Mouse (Mus musculus): ENCODE measurements around the gene Rnft2. TPM values are rescaled to one million over a fixed set of nuclear protein-coding genes. Genes with fewer than 3 reads are reported as not detected.

The Rnft2 gene
- 31.4 and 41.2 TPM in 2 replicates for polyA plus RNA-seq (2012; rRNA removed)
- polyA plus RNA-seq (2014; fragmentation: Nextera tagmentation; extraction: Ambion mirVana), result 3.1 and 3.7 TPM in 2 replicates

GRCm38 (mm10) chr5:118244606-118245443, at the start of gene Rnft2, which contains the start of gene 2410131K14Rik:
Rnft2 (minus strand) TSS chr5:118245116.
2410131K14Rik (plus strand) TSS chr5:118245227.
- 3% methylated on average over 67 of the region's 68 CpGs for WGBS
- Histone ChIP-seq H3K27me3 (ENCODE audit: control insufficient read depth, insufficient read depth, low read length) (no peaks in the 10 kb centered on the region), H3K36me3 (ENCODE audit: control insufficient read depth, insufficient read depth, low read length) (peaks cover 20% of the 10 kb centered on the region), H3K27ac (replicated peaks; ENCODE audit: low read depth, low read length) (peak within 1 kb of the TSS; percentile 67; the same call in 1 of the 2 replicates), H3K4me1 (ENCODE audit: control insufficient read depth, insufficient read depth, low read length) (peaks cover 16% of the 10 kb centered on the region), H3K9me3 (ENCODE audit: control insufficient read depth, low read length) (no peaks in the 10 kb centered on the region), H3K4me3 (replicated peaks; ENCODE audit: low read length) (peak within 1 kb of the TSS; percentile 65), H3K9ac (ENCODE audit: low read depth, low read length, severe bottlenecking) (peak within 1 kb of the TSS; percentile 70), H3K4me2 (replicated peaks; ENCODE audit: low read depth, low read length, severe bottlenecking) (peak within 1 kb of the TSS; percentile 86)
- DNase-seq (ENCODE audit: low spot score), result peak; percentile 99
- ATAC-seq (ENCODE audit: low FRiP score, low read depth), result peak; percentile 100
- TF ChIP-seq POLR2A (IDR thresholded peaks at IDR 0.05; ENCODE audit: borderline replicate concordance, extremely low read depth, insufficient read depth, insufficient read length), result peak; percentile 77; the same call in 1 of the 2 replicates

- peak overlapping the region; percentile 18; the same call in 1 of the 2 replicates for H3K4me3 ChIP-seq (replicated peaks; ENCODE audit: low read length)
- 10% methylated on average over 23 of the region's 23 CpGs for WGBS
- H3K9me3 ChIP-seq (ENCODE audit: control insufficient read depth, low read length), result no peaks in the 10 kb centered on the region
- peak; percentile 92 for ATAC-seq (ENCODE audit: low FRiP score, low read depth)
- peak; percentile 97 for DNase-seq (ENCODE audit: low spot score)
- peak overlapping the region; percentile 41 for H3K4me2 ChIP-seq (replicated peaks; ENCODE audit: low read depth, low read length, severe bottlenecking)
- H3K27ac ChIP-seq (replicated peaks; ENCODE audit: low read depth, low read length), result peak overlapping the region; percentile 95
- H3K4me1 ChIP-seq (ENCODE audit: control insufficient read depth, insufficient read depth, low read length), result peaks cover 52% of the 10 kb centered on the region
- H3K27me3 ChIP-seq (ENCODE audit: control insufficient read depth, insufficient read depth, low read length), result no peaks in the 10 kb centered on the region
- no peak overlapping the region for H3K9ac ChIP-seq (ENCODE audit: low read depth, low read length, severe bottlenecking)
- no peaks in the 10 kb centered on the region for H3K36me3 ChIP-seq (ENCODE audit: control insufficient read depth, insufficient read depth, low read length)
- no peak for TF ChIP-seq POLR2A (IDR thresholded peaks at IDR 0.05; ENCODE audit: borderline replicate concordance, extremely low read depth, insufficient read depth, insufficient read length)
These were observed 49.4 kb upstream of the Rnft2 start for GRCm38 (mm10) chr5:118294086-118294864.

- no peaks in the 10 kb centered on the region for H3K36me3 ChIP-seq (ENCODE audit: control insufficient read depth, insufficient read depth, low read length)
- H3K9me3 ChIP-seq (ENCODE audit: control insufficient read depth, low read length), result no peaks in the 10 kb centered on the region
- no peak for DNase-seq (ENCODE audit: low spot score)
- ATAC-seq (ENCODE audit: low FRiP score, low read depth), result no peak
- H3K4me3 ChIP-seq (replicated peaks; ENCODE audit: low read length), result no peak overlapping the region
- peak overlapping the region; percentile 58; the same call in 1 of the 2 replicates for H3K27ac ChIP-seq (replicated peaks; ENCODE audit: low read depth, low read length)
- peaks cover 42% of the 10 kb centered on the region for H3K4me1 ChIP-seq (ENCODE audit: control insufficient read depth, insufficient read depth, low read length)
- 23% methylated on average over 4 of the region's 4 CpGs for WGBS
- H3K9ac ChIP-seq (ENCODE audit: low read depth, low read length, severe bottlenecking), result no peak overlapping the region
- H3K27me3 ChIP-seq (ENCODE audit: control insufficient read depth, insufficient read depth, low read length), result no peaks in the 10 kb centered on the region
- TF ChIP-seq POLR2A (IDR thresholded peaks at IDR 0.05; ENCODE audit: borderline replicate concordance, extremely low read depth, insufficient read depth, insufficient read length), result no peak
- H3K4me2 ChIP-seq (replicated peaks; ENCODE audit: low read depth, low read length, severe bottlenecking), result no peak overlapping the region
These were observed 47.6 kb upstream of the Rnft2 start for GRCm38 (mm10) chr5:118292476-118292875.

DNA sequence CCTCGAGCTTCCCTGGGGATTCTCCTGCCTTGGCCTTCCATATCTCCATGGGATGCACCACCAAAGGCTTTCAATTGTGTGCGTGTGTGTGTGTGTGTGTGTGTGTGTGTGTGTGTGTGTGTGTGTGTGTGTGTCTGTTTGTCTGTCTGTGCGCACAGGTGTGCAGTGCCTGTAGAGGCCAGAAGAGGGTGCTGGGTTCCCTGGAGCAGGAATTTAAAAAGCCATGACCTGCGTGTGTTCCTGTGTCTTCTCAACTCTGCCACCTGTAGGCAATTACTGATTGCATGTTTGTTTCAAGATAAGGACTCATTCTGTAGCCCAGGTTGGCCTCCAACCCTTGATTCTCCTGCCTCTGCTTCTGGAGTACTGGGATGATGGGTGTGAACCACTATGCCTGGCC, 46.5 kb upstream of the Rnft2 start:
- no peak for TF ChIP-seq POLR2A (IDR thresholded peaks at IDR 0.05; ENCODE audit: borderline replicate concordance, extremely low read depth, insufficient read depth, insufficient read length)
- Histone ChIP-seq H3K27me3 (ENCODE audit: control insufficient read depth, insufficient read depth, low read length) (no peaks in the 10 kb centered on the region), H3K36me3 (ENCODE audit: control insufficient read depth, insufficient read depth, low read length) (no peaks in the 10 kb centered on the region), H3K9ac (ENCODE audit: low read depth, low read length, severe bottlenecking) (no peak overlapping the region), H3K27ac (replicated peaks; ENCODE audit: low read depth, low read length) (no peak overlapping the region), H3K4me2 (replicated peaks; ENCODE audit: low read depth, low read length, severe bottlenecking) (no peak overlapping the region), H3K4me3 (replicated peaks; ENCODE audit: low read length) (no peak overlapping the region), H3K9me3 (ENCODE audit: control insufficient read depth, low read length) (no peaks in the 10 kb centered on the region), H3K4me1 (ENCODE audit: control insufficient read depth, insufficient read depth, low read length) (peaks cover 35% of the 10 kb centered on the region)
- no peak for DNase-seq (ENCODE audit: low spot score)
- 92% methylated on average over 4 of the region's 4 CpGs for WGBS
- no peak for ATAC-seq (ENCODE audit: low FRiP score, low read depth)

All from limb, embryonic 14.5 days (tissue).